Mouse (Mus musculus) heart, postnatal 0 days (tissue): ENCODE data around the gene Arl6ip1.

Experiments used
- CTCF ChIP-seq: IDR thresholded peaks from 2 replicates; pipeline ENCODE4 v1.5.1; 2016; ENCODE audit warnings: antibody characterized with exemption, control low read depth, low read depth
- EP300 ChIP-seq: IDR thresholded peaks from 2 replicates; pipeline ENCODE4 v1.6.1; 2016; ENCODE audit warnings: antibody characterized with exemption, low read depth

DNA sequence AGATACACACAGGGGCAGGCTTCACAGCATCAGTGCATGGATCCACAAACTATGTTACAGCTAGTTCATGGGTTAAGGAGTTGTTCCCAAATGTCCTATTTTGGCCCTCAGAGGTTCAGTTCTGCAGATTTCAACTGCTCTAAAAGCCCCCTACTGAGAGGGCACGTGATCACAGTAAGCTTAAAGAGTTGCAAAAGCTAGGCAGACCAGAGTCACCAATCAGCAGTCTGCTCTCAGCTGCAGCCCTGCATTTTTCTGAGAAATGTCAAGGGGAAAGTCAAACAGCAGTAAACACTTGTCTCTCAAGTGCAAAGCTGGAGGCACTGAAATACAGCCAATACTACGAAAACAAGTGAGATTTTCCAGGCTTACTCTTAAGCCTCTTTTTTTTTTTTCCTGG is 10.3 kb downstream of the Arl6ip1 start:
- TF ChIP-seq CTCF (no peak), EP300 (no peak)
